Mouse (Mus musculus): Measurements from ENCODE around the gene Lamp1. TPM values are rescaled to one million over a fixed set of nuclear protein-coding genes. Genes with fewer than 3 reads are reported as not detected.

Lamp1 gene
- polyA plus RNA-seq, 1 experiment: 531 TPM

GRCm38 (mm10) chr8:13202806-13203205 lies 43.8 kb downstream of the Lamp1 start:
- TF ChIP-seq E2F4 (IDR thresholded peaks at IDR 0.05; ENCODE audit: insufficient read depth) (no peak), SRF (IDR thresholded peaks at IDR 0.05; ENCODE audit: control insufficient read depth, insufficient read length, low read depth) (no peak), MYOD1 (IDR thresholded peaks at IDR 0.05; ENCODE audit: control insufficient read depth in 1 of 3, insufficient read length in 2 of 3, low read depth in 2 of 3) (no peak), CEBPB (IDR thresholded peaks at IDR 0.05; ENCODE audit: insufficient read depth, poor library complexity, severe bottlenecking) (no peak), TCF3 (IDR thresholded peaks at IDR 0.05; ENCODE audit: insufficient read length, low read depth) (no peak), TCF12 (IDR thresholded peaks at IDR 0.05; ENCODE audit: insufficient read depth, poor library complexity, severe bottlenecking) (no peak), MYOG (IDR thresholded peaks at IDR 0.05; ENCODE audit: control insufficient read depth in 1 of 3, insufficient read depth in 1 of 3, insufficient read length in 2 of 3, low read depth in 2 of 3) (no peak), REST (IDR thresholded peaks at IDR 0.05; ENCODE audit: insufficient read depth, insufficient read length) (no peak), MAX (IDR thresholded peaks at IDR 0.05; ENCODE audit: low read depth) (no peak), POLR2AphosphoS2 (IDR thresholded peaks at IDR 0.05; ENCODE audit: insufficient read length, low read depth) (no peak), POLR2A (IDR thresholded peaks at IDR 0.05; ENCODE audit: insufficient read length, low read depth) (no peak)
- H3K79me2 ChIP-seq (ENCODE audit: control insufficient read depth, insufficient read depth): peaks cover 11% of the 10 kb centered on the region
- H3K4me3 ChIP-seq: peak overlapping the region; percentile 51
- no peak overlapping the region for H3ac ChIP-seq (ENCODE audit: control insufficient read depth, insufficient read length)
- peak overlapping the region; percentile 65 for H3K4me2 ChIP-seq (ENCODE audit: low read depth)
- no peaks in the 10 kb centered on the region for H3K27me3 ChIP-seq (ENCODE audit: control insufficient read depth, insufficient read depth, insufficient read length)
- no peaks in the 10 kb centered on the region for H3K36me3 ChIP-seq (ENCODE audit: control insufficient read depth, insufficient read depth)

GRCm38 (mm10) chr8:13203472-13203871 lies 44.5 kb downstream of the Lamp1 start:
- no peak overlapping the region for H3ac ChIP-seq (ENCODE audit: control insufficient read depth, insufficient read length)
- no peaks in the 10 kb centered on the region for H3K36me3 ChIP-seq (ENCODE audit: control insufficient read depth, insufficient read depth)
- H3K79me2 ChIP-seq (ENCODE audit: control insufficient read depth, insufficient read depth): peaks cover 11% of the 10 kb centered on the region
- H3K4me2 ChIP-seq (ENCODE audit: low read depth): peak overlapping the region; percentile 65
- H3K4me3 ChIP-seq: peak overlapping the region; percentile 51
- no peaks in the 10 kb centered on the region for H3K27me3 ChIP-seq (ENCODE audit: control insufficient read depth, insufficient read depth, insufficient read length)
- TF ChIP-seq SRF (IDR thresholded peaks at IDR 0.05; ENCODE audit: control insufficient read depth, insufficient read length, low read depth) (no peak), TCF3 (IDR thresholded peaks at IDR 0.05; ENCODE audit: insufficient read length, low read depth) (no peak), MAX (IDR thresholded peaks at IDR 0.05; ENCODE audit: low read depth) (no peak), E2F4 (IDR thresholded peaks at IDR 0.05; ENCODE audit: insufficient read depth) (no peak)

GRCm38 (mm10) chr8:13204371-13205140 lies 45.6 kb downstream of the Lamp1 start:
- TF ChIP-seq MYOG (IDR thresholded peaks at IDR 0.05; ENCODE audit: control insufficient read depth in 1 of 3, insufficient read depth in 1 of 3, insufficient read length in 2 of 3, low read depth in 2 of 3) (peak in 2 of 3 experiments; percentile 18 to 41), REST (IDR thresholded peaks at IDR 0.05; ENCODE audit: insufficient read depth, insufficient read length) (no peak), POLR2AphosphoS2 (IDR thresholded peaks at IDR 0.05; ENCODE audit: insufficient read length, low read depth) (peak; percentile 93), SRF (IDR thresholded peaks at IDR 0.05; ENCODE audit: control insufficient read depth, insufficient read length, low read depth) (peak; percentile 49), USF1 (IDR thresholded peaks at IDR 0.05; ENCODE audit: low read depth) (no peak), MYOD1 (IDR thresholded peaks at IDR 0.05; ENCODE audit: control insufficient read depth in 1 of 3, insufficient read length in 2 of 3, low read depth in 2 of 3) (peak in 1 of 3 experiments; percentile 35), POLR2A (IDR thresholded peaks at IDR 0.05; ENCODE audit: insufficient read length, low read depth) (peak; percentile 50)
- H3ac ChIP-seq (ENCODE audit: control insufficient read depth, insufficient read length): no peak overlapping the region
- no peaks in the 10 kb centered on the region for H3K36me3 ChIP-seq (ENCODE audit: control insufficient read depth, insufficient read depth)
- H3K4me3 ChIP-seq: no peak overlapping the region
- H3K79me2 ChIP-seq (ENCODE audit: control insufficient read depth, insufficient read depth): peaks cover 11% of the 10 kb centered on the region
- H3K4me2 ChIP-seq (ENCODE audit: low read depth): peak overlapping the region; percentile 31
- H3K27me3 ChIP-seq (ENCODE audit: control insufficient read depth, insufficient read depth, insufficient read length): no peaks in the 10 kb centered on the region

GRCm38 (mm10) chr8:13205311-13205710 lies 46.4 kb downstream of the Lamp1 start:
- no peak overlapping the region for H3K4me2 ChIP-seq (ENCODE audit: low read depth)
- H3K36me3 ChIP-seq (ENCODE audit: control insufficient read depth, insufficient read depth): no peaks in the 10 kb centered on the region
- H3K27me3 ChIP-seq (ENCODE audit: control insufficient read depth, insufficient read depth, insufficient read length): no peaks in the 10 kb centered on the region
- no peak overlapping the region for H3K4me3 ChIP-seq
- H3ac ChIP-seq (ENCODE audit: control insufficient read depth, insufficient read length): no peak overlapping the region
- H3K79me2 ChIP-seq (ENCODE audit: control insufficient read depth, insufficient read depth): peaks cover 11% of the 10 kb centered on the region
- TF ChIP-seq POLR2AphosphoS2 (IDR thresholded peaks at IDR 0.05; ENCODE audit: insufficient read length, low read depth) (peak; percentile 63), MYOD1 (IDR thresholded peaks at IDR 0.05; ENCODE audit: control insufficient read depth in 1 of 3, insufficient read length in 2 of 3, low read depth in 2 of 3) (no peak)

GRCm38 (mm10) chr8:13206290-13206689 lies 47.3 kb downstream of the Lamp1 start:
- Histone ChIP-seq H3K79me2 (ENCODE audit: control insufficient read depth, insufficient read depth) (peaks cover 10% of the 10 kb centered on the region), H3ac (ENCODE audit: control insufficient read depth, insufficient read length) (no peak overlapping the region), H3K27me3 (ENCODE audit: control insufficient read depth, insufficient read depth, insufficient read length) (no peaks in the 10 kb centered on the region), H3K4me3 (no peak overlapping the region), H3K4me2 (ENCODE audit: low read depth) (no peak overlapping the region), H3K36me3 (ENCODE audit: control insufficient read depth, insufficient read depth) (no peaks in the 10 kb centered on the region)
- TF ChIP-seq POLR2AphosphoS2 (IDR thresholded peaks at IDR 0.05; ENCODE audit: insufficient read length, low read depth): peak; percentile 44
- TF ChIP-seq TCF3 (IDR thresholded peaks at IDR 0.05; ENCODE audit: insufficient read length, low read depth): no peak
